Mouse (Mus musculus) liver, adult 2 months (tissue): ENCODE results near the gene Sgcd. TPM values are rescaled to one million over a fixed set of nuclear protein-coding genes. Genes with fewer than 3 reads are reported as not detected.
A peak's percentile ranks its signal among the peaks of the same experiment; 100 is the strongest.
"Not testable (repeated sequence)": the region's sequence is repeated elsewhere in the genome, so short reads cannot be mapped to it uniquely, and the experiment has no call there.

Experiments
- DNase-seq: peaks from one replicate; pipeline ENCODE4 v3.0.0-alpha.2; 2011; ENCODE audit warnings: low read depth, low spot score; ENCODE audit errors: extremely low read depth
- H3K27ac ChIP-seq: fragments of 200-500 bp; replicated peaks from 2 replicates; pipeline ENCODE4 v1.5.1; 2012; ENCODE audit warnings: low read depth, mild to moderate bottlenecking, control low read depth, inconsistent platforms, low read length; ENCODE audit not compliant: insufficient read depth
- H3K27me3 ChIP-seq: fragments of 200-500 bp; 2 replicates; pipeline ENCODE4 v1.6.1; 2012; ENCODE audit warnings: mild to moderate bottlenecking, moderate library complexity, low read length, inconsistent platforms; ENCODE audit not compliant: control insufficient read depth, insufficient read depth
- H3K36me3 ChIP-seq: fragments of 200-500 bp; 2 replicates; pipeline ENCODE4 v1.6.1; 2012; ENCODE audit warnings: low read length, inconsistent platforms; ENCODE audit not compliant: control insufficient read depth, insufficient read depth
- H3K4me1 ChIP-seq: fragments of 200-500 bp; 2 replicates; pipeline ENCODE4 v1.6.1; 2011; ENCODE audit warnings: low read length; ENCODE audit not compliant: control insufficient read depth, insufficient read depth
- H3K4me3 ChIP-seq: fragments of 200-500 bp; 2 replicates; pipeline ENCODE4 v1.5.1; 2011; ENCODE audit warnings: low read depth, mild to moderate bottlenecking, control low read depth, low read length, moderate library complexity; ENCODE audit not compliant: insufficient read depth
- H3K79me2 ChIP-seq: fragments of 200-500 bp; 2 replicates; pipeline ENCODE4 v1.6.1; 2012; ENCODE audit warnings: inconsistent platforms, mild to moderate bottlenecking, low read length, moderate library complexity; ENCODE audit not compliant: control insufficient read depth, insufficient read depth
- H3K9ac ChIP-seq: fragments of 200-500 bp; 2 replicates; pipeline ENCODE4 v1.6.1; 2012; ENCODE audit warnings: low read depth, mild to moderate bottlenecking, control low read depth, inconsistent platforms, low read length
- CTCF ChIP-seq: fragments of 200-500 bp; IDR thresholded peaks from 2 replicates; pipeline ENCODE4 v1.5.1; 2011; ENCODE audit warnings: low read depth, low read length, control low read depth
- POLR2A ChIP-seq: fragments of 200-500 bp; IDR thresholded peaks from 2 replicates; pipeline ENCODE4 v1.6.1; 2011; ENCODE audit warnings: low read length, control low read depth; ENCODE audit not compliant: insufficient read depth; ENCODE audit errors: extremely low read depth
- WGBS: fragments of 180-500 bp; shearing (Covaris S2); methylation state at CpG from one replicate; pipeline ENCODE4 v1.1.7; 2018; 5-methylcytosine and 5-hydroxymethylcytosine counted together
- polyA plus RNA-seq: library from polyadenylated mRNA; depleted of rRNA; stranded (reverse); fragments of >200 nt; gene quantifications from 2 replicates; pipeline ENCODE4 v1.2.3, GENCODE M21; 2012
- total RNA-seq: library from RNA; depleted of rRNA; stranded (reverse); fragments of >200 nt; gene quantifications from 2 replicates; pipeline ENCODE4 v1.2.3, GENCODE M21; 2014

The Sgcd gene
- total and polyA plus RNA-seq, 2 experiments: 0.37 TPM; not detected in 1

GRCm38 (mm10) chr11:47609892-47610291 is 378.9 kb downstream of the Sgcd start:
- Histone ChIP-seq H3K36me3 (no peaks in the 10 kb centered on the region), H3K9ac (no peak overlapping the region), H3K27ac (no peak overlapping the region), H3K4me1 (no peaks in the 10 kb centered on the region), H3K79me2 (no peaks in the 10 kb centered on the region), H3K4me3 (no peak overlapping the region), H3K27me3 (no peaks in the 10 kb centered on the region)
- WGBS: 81% methylated on average over 4 of the region's 4 CpGs
- TF ChIP-seq CTCF (no peak), POLR2A (no peak)
- no peak for DNase-seq

- Histone ChIP-seq H3K27ac (no peak overlapping the region), H3K9ac (no peak overlapping the region), H3K27me3 (no peaks in the 10 kb centered on the region), H3K4me3 (no peak overlapping the region), H3K36me3 (no peaks in the 10 kb centered on the region), H3K4me1 (no peaks in the 10 kb centered on the region), H3K79me2 (no peaks in the 10 kb centered on the region)
- whole genome bisulfite sequencing: 76% methylated on average over 4 of the region's 4 CpGs
- no peak for TF ChIP-seq CTCF
- no peak for TF ChIP-seq POLR2A
- DNase-seq: no peak
Observed at GRCm38 (mm10) chr11:47574635-47575034, 414.1 kb downstream of the Sgcd start.

GRCm38 (mm10) chr11:47568488-47568887 is 420.3 kb downstream of the Sgcd start:
- no peaks in the 10 kb centered on the region for H3K27me3 ChIP-seq
- H3K4me3 ChIP-seq: no peak overlapping the region
- H3K9ac ChIP-seq: no peak overlapping the region
- H3K79me2 ChIP-seq: no peaks in the 10 kb centered on the region
- no peak for TF ChIP-seq POLR2A
- no peak for TF ChIP-seq CTCF
- no peaks in the 10 kb centered on the region for H3K36me3 ChIP-seq
- no peaks in the 10 kb centered on the region for H3K4me1 ChIP-seq
- H3K27ac ChIP-seq: no peak overlapping the region
- WGBS: 82% methylated on average over 1 of the region's 1 CpGs
- DNase-seq: no peak

GRCm38 (mm10) chr11:47566156-47566555 is 422.6 kb downstream of the Sgcd start:
- 69% methylated on average over 3 of the region's 3 CpGs for WGBS
- DNase-seq: no peak
- H3K4me3 ChIP-seq: no peak overlapping the region

DNA sequence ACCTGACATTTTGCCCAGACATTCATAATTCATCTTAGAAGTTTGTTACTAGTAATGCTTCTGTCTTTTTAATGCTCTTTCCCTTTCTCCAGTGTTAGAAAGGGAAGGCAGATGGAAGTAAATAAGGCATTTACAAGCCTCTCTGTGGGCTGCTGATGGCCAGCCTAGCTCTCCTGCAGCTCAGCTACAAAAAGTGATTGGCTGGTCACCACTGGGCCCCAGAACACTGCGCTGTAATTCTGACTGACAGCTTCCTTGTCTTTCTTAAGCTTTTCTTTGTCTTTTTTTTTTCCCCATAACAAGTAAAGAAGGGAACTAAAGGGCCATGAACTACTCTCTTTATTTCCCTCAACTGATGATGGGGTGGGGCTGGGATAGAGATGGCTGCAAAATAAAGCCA is 463.9 kb downstream of the Sgcd start:
- Histone ChIP-seq H3K4me1 (no peaks in the 10 kb centered on the region), H3K27ac (no peak overlapping the region), H3K9ac (no peak overlapping the region), H3K79me2 (no peaks in the 10 kb centered on the region), H3K27me3 (no peaks in the 10 kb centered on the region), H3K4me3 (no peak overlapping the region), H3K36me3 (no peaks in the 10 kb centered on the region)
- TF ChIP-seq POLR2A (no peak), CTCF (no peak)
- 48% methylated on average over 1 of the region's 1 CpGs for WGBS
- DNase-seq: no peak

More at GRCm38 (mm10) chr11:47566156-47566555, 422.6 kb downstream of the Sgcd start:
- no peaks in the 10 kb centered on the region for H3K27me3 ChIP-seq
- TF ChIP-seq POLR2A (no peak), CTCF (no peak)
- H3K36me3 ChIP-seq: no peaks in the 10 kb centered on the region
- H3K4me1 ChIP-seq: no peaks in the 10 kb centered on the region
- H3K79me2 ChIP-seq: no peaks in the 10 kb centered on the region
- no peak overlapping the region for H3K9ac ChIP-seq
- H3K27ac ChIP-seq: no peak overlapping the region

GRCm38 (mm10) chr11:47508047-47508446 is 480.7 kb downstream of the Sgcd start:
- no peak for DNase-seq
- no peak overlapping the region for H3K9ac ChIP-seq
- H3K79me2 ChIP-seq: no peaks in the 10 kb centered on the region
- no peak overlapping the region for H3K27ac ChIP-seq
- TF ChIP-seq CTCF (no peak), POLR2A (no peak)
- H3K27me3 ChIP-seq: no peaks in the 10 kb centered on the region
- no peaks in the 10 kb centered on the region for H3K36me3 ChIP-seq
- WGBS: 78% methylated on average over 6 of the region's 6 CpGs
- H3K4me3 ChIP-seq: no peak overlapping the region
- peaks cover 3% of the 10 kb centered on the region; the same call in 1 of the 2 replicates for H3K4me1 ChIP-seq

DNA sequence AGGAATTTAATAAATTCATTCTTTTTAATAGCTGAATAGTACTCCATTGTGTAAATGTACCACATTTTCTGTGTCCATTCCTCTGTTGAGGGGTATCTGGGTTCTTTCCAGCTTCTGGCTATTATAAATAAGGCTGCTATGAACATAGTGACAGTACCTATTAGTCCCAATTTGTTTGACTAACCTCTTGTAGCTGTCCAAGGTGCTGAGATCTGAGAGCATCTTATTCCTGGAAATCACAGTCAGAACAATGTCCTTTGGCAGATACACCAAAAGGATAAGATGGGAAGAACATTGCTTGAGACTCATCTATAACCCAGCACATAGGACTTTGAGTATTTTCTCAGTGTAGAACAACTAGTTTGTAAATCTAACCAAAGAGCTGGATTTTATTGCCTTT is 485.5 kb downstream of the Sgcd start:
- H3K36me3 ChIP-seq, H3K27ac ChIP-seq, H3K9ac ChIP-seq, H3K4me3 ChIP-seq, H3K79me2 ChIP-seq, H3K27me3 ChIP-seq, H3K4me1 ChIP-seq: not testable (repeated sequence)
- DNase-seq: peak; percentile 2
